Mouse (Mus musculus) skeletal muscle tissue, postnatal 0 days (tissue): ENCODE results near the gene Gm28041. TPM values are rescaled to one million over a fixed set of nuclear protein-coding genes. Genes with fewer than 3 reads are reported as not detected.

Source experiments
- polyA plus RNA-seq: library from polyadenylated mRNA; unstranded; fragments of >200 nt; fragmentation: Nextera tagmentation; extraction: Ambion mirVana; gene quantifications from 2 replicates; pipeline ENCODE4 v1.2.1, GENCODE M21; 2015

Gene Gm28041
- 0.19 TPM in 1 of 2 replicates, not detected in the other for polyA plus RNA-seq

GRCm38 (mm10) chr13:67375050-67375911 lies at the start of gene Gm28041, which contains the start of gene Zfp456:
Gm28041 (minus strand) TSS chr13:67375733.
Zfp456 (minus strand) TSS chr13:67375810.

GRCm38 (mm10) chr13:67421207-67421857 lies 45.8 kb upstream of the Gm28041 start, which contains the start of gene Zfp459:
Zfp459 (minus strand) TSS chr13:67421418.

GRCm38 (mm10) chr13:67399183-67399903 lies 23.8 kb upstream of the Gm28041 start, which contains the start of gene Zfp429:
Zfp429 (minus strand) TSS chr13:67399819.

GRCm38 (mm10) chr13:67360131-67360744 lies 15.3 kb downstream of the Gm28041 start, which contains the start of the genes Gm28044 and Zfp953:
Gm28044 (minus strand) TSS chr13:67360536.
Zfp953 (minus strand) TSS chr13:67360605.

DNA sequence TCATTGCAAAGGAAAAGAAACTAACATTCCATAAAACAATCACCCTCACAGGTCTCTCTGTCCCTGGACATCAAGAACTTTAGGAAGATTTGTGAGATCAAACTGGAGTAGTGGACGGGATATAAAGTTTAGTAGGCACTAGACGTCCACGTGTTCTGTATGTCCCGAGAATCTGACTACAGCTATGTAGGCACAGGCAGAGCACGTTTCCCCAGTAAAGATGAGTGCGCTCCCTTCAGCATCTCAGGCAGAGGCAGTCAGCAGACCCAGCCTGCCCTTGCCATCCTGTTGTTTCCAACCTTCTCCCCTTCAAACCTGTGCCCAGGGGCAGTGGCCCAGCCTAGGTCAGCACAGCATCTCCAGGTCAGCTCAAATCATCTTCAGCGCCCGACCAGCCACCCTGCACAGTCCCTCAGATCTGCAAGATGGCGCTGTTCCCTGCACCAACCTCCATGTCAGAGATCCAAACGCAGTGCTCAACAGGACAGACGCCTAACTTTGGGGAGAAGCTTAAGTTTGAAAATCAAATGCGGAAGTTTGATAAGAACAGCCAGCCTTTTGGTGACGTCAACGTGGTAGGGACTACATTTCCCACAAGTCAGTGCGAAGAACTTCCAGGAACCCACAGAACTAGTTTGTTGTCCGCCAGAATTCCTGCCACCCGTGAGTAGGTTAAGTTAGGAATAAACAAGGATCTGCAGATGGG lies 43.4 kb downstream of the Gm28041 start, which contains the start of gene Zfp595:
Gene Zfp595 (minus strand): TSS at position 552 of the 706 bp plus-strand sequence.

DNA sequence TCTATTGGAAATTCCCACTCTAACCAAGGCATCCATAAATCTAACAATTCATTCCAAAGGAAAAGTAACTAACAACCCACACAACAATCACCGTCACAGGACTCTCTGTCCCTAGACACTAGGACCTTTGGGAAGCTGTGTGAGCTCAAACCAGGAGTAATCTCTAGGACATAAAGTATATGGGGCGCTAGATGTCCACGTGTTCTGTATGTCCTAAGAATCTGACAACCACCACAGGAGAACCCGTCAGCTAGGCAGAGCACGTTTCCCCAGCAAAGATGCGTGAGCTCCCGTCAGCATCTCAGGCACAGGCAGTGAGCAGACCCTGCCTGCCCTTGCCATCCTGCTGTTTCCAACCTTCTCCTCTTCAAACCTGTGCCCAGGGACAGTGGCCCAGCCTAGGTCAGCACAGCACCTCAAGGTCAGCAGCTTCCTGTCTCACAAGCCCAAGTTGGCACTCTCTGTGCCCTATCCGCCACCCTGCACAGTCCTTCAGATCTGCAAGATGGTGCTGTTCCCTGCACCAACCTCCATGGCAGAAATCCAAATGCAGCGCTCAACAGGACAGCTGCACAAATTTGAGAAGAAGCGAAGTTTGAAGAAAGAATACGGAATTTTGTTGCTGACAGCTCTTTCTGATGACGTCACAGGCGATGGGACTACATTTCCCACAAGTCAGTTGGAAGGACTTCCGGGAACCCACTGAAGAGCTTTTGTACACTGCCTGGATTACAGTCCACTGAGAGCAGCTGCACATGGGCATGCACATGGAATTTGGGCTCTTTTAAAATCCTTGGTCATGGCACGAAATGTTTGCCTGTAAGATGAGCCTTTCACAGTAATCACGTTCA lies 69.5 kb downstream of the Gm28041 start, which contains the start of gene Zfp457:
Gene Zfp457 (minus strand): TSS at position 664 of the 851 bp plus-strand sequence.

Other genes with a start within 250 kb of the Gm28041 start
- 2.4 and 2.6 TPM in 2 replicates for gene Rsl1, start 202.6 kb downstream of the Gm28041 start, polyA plus RNA-seq
- gene Zfp455, start 181.2 kb downstream of the Gm28041 start, polyA plus RNA-seq: 0.56 and 0.71 TPM in 2 replicates
- 0.56 and 0.71 TPM in 2 replicates for gene Zfp458, start 97.3 kb downstream of the Gm28041 start, polyA plus RNA-seq
- 0.34 and 0.73 TPM in 2 replicates for gene Zfp457, start 69.2 kb downstream of the Gm28041 start, polyA plus RNA-seq
- gene Zfp595, start 43.2 kb downstream of the Gm28041 start, polyA plus RNA-seq: 0.62 and 0.69 TPM in 2 replicates
- gene Gm28044, start 15.2 kb downstream of the Gm28041 start, polyA plus RNA-seq: not detected in 2 replicates
- gene Zfp953, start 15.1 kb downstream of the Gm28041 start, polyA plus RNA-seq: 0.37 and 0.41 TPM in 2 replicates
- gene Zfp456, start 77 bp upstream of the Gm28041 start, polyA plus RNA-seq: 0.22 and 0.65 TPM in 2 replicates
- gene Zfp429, start 24.1 kb upstream of the Gm28041 start, polyA plus RNA-seq: 1.6 and 3.1 TPM in 2 replicates
- gene Zfp459, start 45.7 kb upstream of the Gm28041 start, polyA plus RNA-seq: 0.06 and 0.13 TPM in 2 replicates
- 3.9 and 5.3 TPM in 2 replicates for gene Zfp874a, start 75.9 kb upstream of the Gm28041 start, polyA plus RNA-seq
- gene Zfp874b, start 108.5 kb upstream of the Gm28041 start, polyA plus RNA-seq: 1.8 and 2.6 TPM in 2 replicates
- gene Zfp58, start 124.8 kb upstream of the Gm28041 start, polyA plus RNA-seq: 4.0 and 4.8 TPM in 2 replicates
- gene Gm26965, start 150.4 kb upstream of the Gm28041 start, polyA plus RNA-seq: not detected in 2 replicates
- 11.6 and 13.0 TPM in 2 replicates for gene Zfp87, start 150.4 kb upstream of the Gm28041 start, polyA plus RNA-seq
- 2.9 and 3.0 TPM in 2 replicates for gene Zfp748, start 178.1 kb upstream of the Gm28041 start, polyA plus RNA-seq
- gene Zfp729b, start 234.0 kb upstream of the Gm28041 start, polyA plus RNA-seq: 1.2 and 1.8 TPM in 2 replicates